Mouse (Mus musculus): ENCODE measurements around the gene Cckar. TPM values are rescaled to one million over a fixed set of nuclear protein-coding genes. Genes with fewer than 3 reads are reported as not detected.
A peak's percentile ranks its signal among the peaks of the same experiment; 100 is the strongest.
"Not testable (repeated sequence)": the region's sequence is repeated elsewhere in the genome, so short reads cannot be mapped to it uniquely, and the experiment has no call there.

Cckar gene
- total RNA-seq (2022) = 1 to 10 TPM in 2 of 4 experiments, under 1 TPM in 2; 0.67 to 1.4 (median 0.98) TPM

- no peak for DNase-seq
These were observed at the start of gene Cckar for GRCm38 (mm10) chr5:53707235-53708177. Gene Cckar, minus strand, starts transcription at chr5:53707705.

- no peak for DNase-seq
These were observed 36.6 kb upstream of the Cckar start for GRCm38 (mm10) chr5:53744061-53744460.

- no peak for DNase-seq
These were observed 25.4 kb upstream of the Cckar start for GRCm38 (mm10) chr5:53732933-53733332.

- DNase-seq = no peak
These were observed 20.1 kb upstream of the Cckar start for GRCm38 (mm10) chr5:53727606-53728005.

GRCm38 (mm10) chr5:53726011-53726410, 18.5 kb upstream of the Cckar start:
- no peak for DNase-seq

- no peak for DNase-seq
These were observed 9.0 kb upstream of the Cckar start for GRCm38 (mm10) chr5:53716462-53716861.

- DNase-seq = no peak
These were observed 3.8 kb upstream of the Cckar start for GRCm38 (mm10) chr5:53711277-53711676.

GRCm38 (mm10) chr5:53708191-53708590, 686 bp upstream of the Cckar start:
- DNase-seq = no peak

GRCm38 (mm10) chr5:53702686-53703085, 4.8 kb downstream of the Cckar start:
- DNase-seq = no peak

- no peak for DNase-seq
These were observed 9.7 kb downstream of the Cckar start for GRCm38 (mm10) chr5:53697794-53698193.

- DNase-seq = no peak
These were observed 10.8 kb downstream of the Cckar start for GRCm38 (mm10) chr5:53696701-53697100.

GRCm38 (mm10) chr5:53692662-53693061, 14.8 kb downstream of the Cckar start:
- no peak for DNase-seq

- DNase-seq = no peak
These were observed 15.4 kb downstream of the Cckar start for GRCm38 (mm10) chr5:53692100-53692499.

- DNase-seq = no peak
These were observed 15.9 kb downstream of the Cckar start for GRCm38 (mm10) chr5:53691577-53691976.

- no peak for DNase-seq
These were observed 19.2 kb downstream of the Cckar start for GRCm38 (mm10) chr5:53688326-53688725.

GRCm38 (mm10) chr5:53686379-53686778, 21.1 kb downstream of the Cckar start:
- DNase-seq = peak; percentile 4

- DNase-seq = no peak
These were observed 21.9 kb downstream of the Cckar start for GRCm38 (mm10) chr5:53685623-53686022.

GRCm38 (mm10) chr5:53684417-53684816, 23.1 kb downstream of the Cckar start:
- no peak for DNase-seq

- DNase-seq = no peak
These were observed 23.6 kb downstream of the Cckar start for GRCm38 (mm10) chr5:53683916-53684315.

- DNase-seq = no peak
These were observed 27.9 kb downstream of the Cckar start for GRCm38 (mm10) chr5:53679651-53680050.

- no peak for DNase-seq
These were observed 29.3 kb downstream of the Cckar start for GRCm38 (mm10) chr5:53678036-53678767.

- DNase-seq = no peak
These were observed 30.8 kb downstream of the Cckar start for GRCm38 (mm10) chr5:53676671-53677070.

GRCm38 (mm10) chr5:53673493-53674150, 33.9 kb downstream of the Cckar start:
- DNase-seq = not testable (repeated sequence)
